Mouse (Mus musculus): ENCODE measurements around the gene Dnah8. TPM values are rescaled to one million over a fixed set of nuclear protein-coding genes. Genes with fewer than 3 reads are reported as not detected.

The Dnah8 gene
- total and polyA plus RNA-seq, 2 experiments from 2014 or later, result 3.1 to 4.2 TPM

DNA sequence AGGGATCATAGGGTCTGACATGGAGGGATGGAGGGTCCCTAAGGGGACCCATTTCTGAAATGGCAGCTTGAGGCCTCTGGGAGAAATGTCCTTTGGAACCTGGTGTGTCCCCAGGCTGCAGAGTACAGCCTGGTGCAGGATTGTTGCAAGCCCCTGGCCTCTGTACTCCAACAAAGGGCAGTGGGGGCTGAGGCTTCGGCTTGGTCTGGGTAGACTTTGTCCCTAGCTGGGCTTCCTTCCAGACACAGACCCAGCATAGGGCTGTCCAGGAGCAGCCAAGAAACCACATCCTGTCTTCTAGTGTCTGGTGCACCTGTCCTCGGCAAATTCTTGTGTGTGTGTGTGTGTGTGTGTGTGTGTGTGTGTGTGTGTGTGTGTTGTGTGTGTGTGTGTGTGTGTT is 279.9 kb downstream of the Dnah8 start:
- no peak for TF ChIP-seq CTCF (IDR thresholded peaks at IDR 0.05)
- DNase-seq (ENCODE audit: low spot score), result no peak
- 0 out of 2 replicates have a peak, but pooled peaks cover 4% of the 10 kb centered on the region for H3K27me3 ChIP-seq (ENCODE audit: insufficient read depth, low read length)
- no peak for ATAC-seq (ENCODE audit: low FRiP score)
- H3K4me1 ChIP-seq (ENCODE audit: insufficient read depth, low read length), result peaks cover 5% of the 10 kb centered on the region; the same call in 1 of the 2 replicates
- H3K36me3 ChIP-seq (ENCODE audit: insufficient read depth, low read length), result no peaks in the 10 kb centered on the region
- no peak overlapping the region for H3K4me3 ChIP-seq (ENCODE audit: low read depth, low read length)
- H3K4me2 ChIP-seq (ENCODE audit: low read depth, low read length, poor library complexity, severe bottlenecking), result no peak overlapping the region
- H3K27ac ChIP-seq (ENCODE audit: low read depth, low read length), result no peak overlapping the region
- H3K9ac ChIP-seq (replicated peaks; ENCODE audit: low read length, poor library complexity, severe bottlenecking), result no peak overlapping the region
- no peaks in the 10 kb centered on the region for H3K9me3 ChIP-seq (ENCODE audit: low read length)
- WGBS, result 58% methylated on average over 2 of the region's 2 CpGs

DNA sequence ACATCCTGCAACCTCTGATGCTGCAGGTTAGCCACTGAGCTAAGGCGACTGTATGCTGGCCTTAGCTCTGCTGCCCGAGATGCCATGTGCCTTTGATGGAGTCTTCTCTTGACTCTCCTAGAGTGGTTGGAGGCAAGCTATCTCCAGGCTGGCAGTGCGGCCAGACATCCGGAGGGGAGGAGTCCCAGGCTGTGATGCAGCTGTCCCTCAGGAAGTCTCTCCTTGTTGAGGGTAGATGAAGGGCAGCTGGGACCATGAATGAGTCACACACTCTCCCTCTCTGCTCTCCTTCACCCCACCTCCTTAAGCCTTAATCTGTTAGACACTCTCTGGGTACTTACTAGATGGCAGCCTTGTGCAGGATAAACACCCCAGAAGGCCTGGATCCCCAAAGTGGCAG is 283.4 kb downstream of the Dnah8 start:
- Histone ChIP-seq H3K4me1 (ENCODE audit: insufficient read depth, low read length) (no peaks in the 10 kb centered on the region), H3K9ac (replicated peaks; ENCODE audit: low read length, poor library complexity, severe bottlenecking) (no peak overlapping the region), H3K9me3 (ENCODE audit: low read length) (no peaks in the 10 kb centered on the region), H3K36me3 (ENCODE audit: insufficient read depth, low read length) (no peaks in the 10 kb centered on the region), H3K4me2 (ENCODE audit: low read depth, low read length, poor library complexity, severe bottlenecking) (no peak overlapping the region), H3K27ac (ENCODE audit: low read depth, low read length) (no peak overlapping the region), H3K27me3 (ENCODE audit: insufficient read depth, low read length) (no peaks in the 10 kb centered on the region), H3K4me3 (ENCODE audit: low read depth, low read length) (no peak overlapping the region)
- no peak for DNase-seq (ENCODE audit: low spot score)
- no peak for ATAC-seq (ENCODE audit: low FRiP score)
- TF ChIP-seq CTCF (IDR thresholded peaks at IDR 0.05), result no peak
- WGBS, result 74% methylated on average over 4 of the region's 4 CpGs

DNA sequence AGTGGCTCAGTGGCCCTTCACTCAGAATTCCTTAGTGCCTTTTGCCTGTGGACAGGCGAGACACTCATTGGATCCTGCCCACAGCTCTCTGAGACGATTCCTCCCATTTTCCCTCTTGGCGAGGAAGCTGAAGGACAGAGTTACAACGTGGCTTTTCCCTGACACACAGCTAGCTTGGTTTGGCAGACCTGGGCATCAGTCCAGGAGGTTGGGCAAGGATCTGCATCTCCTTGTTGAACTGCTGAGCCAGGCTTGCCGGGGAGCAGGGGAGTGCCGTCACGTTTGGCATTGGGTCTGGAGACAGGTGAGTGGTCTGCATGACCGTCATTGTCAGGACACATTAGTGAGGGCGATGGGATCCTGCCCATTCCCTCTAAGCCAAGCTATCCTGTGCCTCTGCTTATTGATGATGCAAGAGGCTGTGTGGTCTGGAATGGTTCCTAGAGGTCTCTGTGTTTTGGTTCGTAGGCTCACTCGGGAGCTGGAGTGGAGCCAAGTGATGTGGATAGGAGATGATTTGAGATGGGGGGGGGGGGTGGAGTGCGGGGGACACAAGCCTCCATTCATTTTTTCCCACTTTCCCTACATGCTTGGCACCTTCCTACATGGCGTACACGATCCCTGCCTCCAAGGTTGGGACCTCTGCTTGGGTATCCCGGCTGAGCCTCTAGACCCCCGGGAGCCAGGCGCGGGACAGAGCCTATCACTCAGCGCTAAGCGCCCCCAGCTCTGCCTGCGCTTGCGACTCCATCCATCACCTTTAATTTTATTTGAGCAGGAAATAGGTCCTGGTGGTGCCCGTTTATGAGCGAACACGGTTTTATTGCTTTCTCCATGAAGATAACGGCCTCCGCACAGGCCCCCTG is 286.9 kb downstream of the Dnah8 start:
- no peaks in the 10 kb centered on the region for H3K36me3 ChIP-seq (ENCODE audit: insufficient read depth, low read length)
- H3K27ac ChIP-seq (ENCODE audit: low read depth, low read length), result no peak overlapping the region
- DNase-seq (ENCODE audit: low spot score) (peak; percentile 17), ATAC-seq (ENCODE audit: low FRiP score) (no peak)
- 76% methylated on average over 27 of the region's 27 CpGs for WGBS
- no peak overlapping the region for H3K9ac ChIP-seq (replicated peaks; ENCODE audit: low read length, poor library complexity, severe bottlenecking)
- H3K27me3 ChIP-seq (ENCODE audit: insufficient read depth, low read length), result no peaks in the 10 kb centered on the region
- no peak for TF ChIP-seq CTCF (IDR thresholded peaks at IDR 0.05)
- no peaks in the 10 kb centered on the region for H3K9me3 ChIP-seq (ENCODE audit: low read length)
- no peaks in the 10 kb centered on the region for H3K4me1 ChIP-seq (ENCODE audit: insufficient read depth, low read length)
- no peak overlapping the region for H3K4me3 ChIP-seq (ENCODE audit: low read depth, low read length)
- no peak overlapping the region for H3K4me2 ChIP-seq (ENCODE audit: low read depth, low read length, poor library complexity, severe bottlenecking)

DNA sequence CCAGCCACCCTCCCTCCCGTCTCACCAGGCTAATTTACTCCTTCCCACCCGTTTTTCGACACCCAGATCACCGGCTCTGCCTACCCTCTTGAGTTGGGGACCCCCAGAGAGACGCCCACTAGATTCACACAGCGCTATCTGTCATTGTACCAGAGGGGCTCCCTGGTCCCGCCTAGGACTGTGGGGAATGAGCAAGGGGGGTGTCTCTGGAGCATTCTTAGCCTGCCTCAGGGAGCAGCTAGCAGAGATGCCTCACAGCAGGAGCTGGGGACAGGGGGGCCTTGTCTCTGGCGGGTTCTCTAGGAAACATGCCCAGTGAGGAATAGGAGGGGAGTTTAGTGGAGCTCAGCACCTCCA is 287.6 kb downstream of the Dnah8 start:
- Histone ChIP-seq H3K9me3 (ENCODE audit: low read length) (no peaks in the 10 kb centered on the region), H3K36me3 (ENCODE audit: insufficient read depth, low read length) (no peaks in the 10 kb centered on the region), H3K4me1 (ENCODE audit: insufficient read depth, low read length) (no peaks in the 10 kb centered on the region), H3K9ac (replicated peaks; ENCODE audit: low read length, poor library complexity, severe bottlenecking) (no peak overlapping the region), H3K27ac (ENCODE audit: low read depth, low read length) (no peak overlapping the region), H3K4me2 (ENCODE audit: low read depth, low read length, poor library complexity, severe bottlenecking) (no peak overlapping the region), H3K27me3 (ENCODE audit: insufficient read depth, low read length) (no peaks in the 10 kb centered on the region), H3K4me3 (ENCODE audit: low read depth, low read length) (no peak overlapping the region)
- no peak for TF ChIP-seq CTCF (IDR thresholded peaks at IDR 0.05)
- ATAC-seq (ENCODE audit: low FRiP score) (no peak), DNase-seq (ENCODE audit: low spot score) (no peak)
- 60% methylated on average over 8 of the region's 8 CpGs for WGBS

DNA sequence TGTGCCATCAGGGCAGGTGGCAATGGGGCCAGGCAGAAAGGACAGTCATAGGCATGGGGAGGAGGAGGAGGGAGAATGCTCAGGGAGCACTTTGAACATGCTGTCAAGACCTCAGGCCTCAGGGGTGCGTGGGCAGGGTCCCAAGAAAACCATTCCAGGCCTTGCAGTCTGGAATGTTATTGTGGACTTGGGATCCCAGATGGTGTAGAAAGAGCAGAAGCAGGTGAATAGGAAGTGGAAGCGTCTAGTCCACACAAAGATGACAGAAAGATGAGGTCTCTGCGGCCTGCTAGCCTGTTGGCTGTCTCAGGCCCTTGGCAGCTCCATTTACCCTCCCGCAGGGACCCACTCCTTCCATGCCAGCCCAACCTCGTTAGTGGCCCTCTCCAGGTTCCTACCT is 288.4 kb downstream of the Dnah8 start:
- Histone ChIP-seq H3K4me3 (ENCODE audit: low read depth, low read length) (no peak overlapping the region), H3K27ac (ENCODE audit: low read depth, low read length) (no peak overlapping the region), H3K4me1 (ENCODE audit: insufficient read depth, low read length) (no peaks in the 10 kb centered on the region), H3K36me3 (ENCODE audit: insufficient read depth, low read length) (no peaks in the 10 kb centered on the region), H3K27me3 (ENCODE audit: insufficient read depth, low read length) (no peaks in the 10 kb centered on the region), H3K4me2 (ENCODE audit: low read depth, low read length, poor library complexity, severe bottlenecking) (no peak overlapping the region), H3K9me3 (ENCODE audit: low read length) (no peaks in the 10 kb centered on the region), H3K9ac (replicated peaks; ENCODE audit: low read length, poor library complexity, severe bottlenecking) (no peak overlapping the region)
- no peak for TF ChIP-seq CTCF (IDR thresholded peaks at IDR 0.05)
- DNase-seq (ENCODE audit: low spot score) (no peak), ATAC-seq (ENCODE audit: low FRiP score) (no peak)
- 85% methylated on average over 5 of the region's 5 CpGs for WGBS

DNA sequence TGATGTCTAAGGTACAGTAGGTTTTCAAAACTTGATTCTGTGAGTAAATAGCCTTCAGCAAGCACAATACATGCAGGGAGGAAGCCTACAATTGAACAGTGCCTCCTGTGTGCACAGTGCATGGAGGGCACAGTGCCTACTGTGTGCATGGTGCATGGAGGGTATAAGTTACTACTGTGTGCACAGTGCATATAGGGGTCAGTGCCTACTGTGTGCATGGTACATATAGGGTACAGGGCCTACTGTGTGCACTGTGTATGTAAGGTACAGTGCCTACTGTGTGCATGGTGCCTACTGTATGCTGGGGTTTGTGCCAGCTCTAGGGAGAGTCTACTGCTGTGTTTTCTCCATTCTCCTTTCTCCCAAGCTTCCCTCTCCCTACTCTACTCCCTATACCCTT is 290.1 kb downstream of the Dnah8 start:
- ATAC-seq (ENCODE audit: low FRiP score), result no peak
- Histone ChIP-seq H3K27ac (ENCODE audit: low read depth, low read length) (no peak overlapping the region), H3K4me1 (ENCODE audit: insufficient read depth, low read length) (no peaks in the 10 kb centered on the region), H3K4me2 (ENCODE audit: low read depth, low read length, poor library complexity, severe bottlenecking) (no peak overlapping the region), H3K27me3 (ENCODE audit: insufficient read depth, low read length) (no peaks in the 10 kb centered on the region), H3K4me3 (ENCODE audit: low read depth, low read length) (no peak overlapping the region), H3K9ac (replicated peaks; ENCODE audit: low read length, poor library complexity, severe bottlenecking) (no peak overlapping the region), H3K9me3 (ENCODE audit: low read length) (no peaks in the 10 kb centered on the region), H3K36me3 (ENCODE audit: insufficient read depth, low read length) (no peaks in the 10 kb centered on the region)
- TF ChIP-seq CTCF (IDR thresholded peaks at IDR 0.05), result no peak
- DNase-seq (ENCODE audit: low spot score), result no peak

Measured in midbrain, postnatal 0 days (tissue).